Mouse (Mus musculus) myocyte (in vitro differentiated cells): ENCODE results near the gene Jchain. TPM values are rescaled to one million over a fixed set of nuclear protein-coding genes. Genes with fewer than 3 reads are reported as not detected.

Experiments used
- H3K27me3 ChIP-seq: one replicate; pipeline ENCODE4 v1.6.1; 2011; ENCODE audit not compliant: control insufficient read depth, insufficient read depth, insufficient read length
- H3K36me3 ChIP-seq: one replicate; pipeline ENCODE4 v1.6.1; 2011; ENCODE audit not compliant: control insufficient read depth, insufficient read depth
- H3K4me2 ChIP-seq: one replicate; pipeline ENCODE4 v1.6.1; 2011; ENCODE audit warnings: low read depth, control low read depth
- H3K4me3 ChIP-seq: one replicate; pipeline ENCODE4 v1.5.1; 2011; ENCODE audit warnings: mild to moderate bottlenecking, control low read depth, moderate library complexity
- H3K79me2 ChIP-seq: one replicate; pipeline ENCODE4 v1.6.1; 2011; ENCODE audit not compliant: control insufficient read depth, insufficient read depth
- H3ac ChIP-seq: one replicate; pipeline ENCODE4 v1.6.1; 2011; ENCODE audit not compliant: control insufficient read depth, insufficient read length
- CEBPB ChIP-seq: IDR thresholded peaks from 2 replicates; pipeline ENCODE4 v1.6.1; 2011; ENCODE audit warnings: mild to moderate bottlenecking, moderate library complexity; ENCODE audit not compliant: poor library complexity, insufficient read depth, severe bottlenecking
- E2F4 ChIP-seq: IDR thresholded peaks from one replicate; pipeline ENCODE4 v1.6.1; 2011; ENCODE audit warnings: mild to moderate bottlenecking, control low read depth, moderate library complexity; ENCODE audit not compliant: insufficient read depth
- MAX ChIP-seq: IDR thresholded peaks from one replicate; pipeline ENCODE4 v1.6.1; 2011; ENCODE audit warnings: low read depth, mild to moderate bottlenecking, control low read depth
- MYOD1 ChIP-seq, 3 experiments: IDR thresholded peaks; one replicate each; pipeline ENCODE4 v1.6.1; 2011; ENCODE audit warnings: control low read depth in 2 of 3, low read depth in 2 of 3, mild to moderate bottlenecking in 2 of 3, moderate library complexity in 1 of 3; ENCODE audit not compliant: insufficient read length in 2 of 3, control insufficient read depth in 1 of 3
- MYOG ChIP-seq, 3 experiments: IDR thresholded peaks; one replicate each; pipeline ENCODE4 v1.6.1; 2011; ENCODE audit warnings: control low read depth in 2 of 3, low read depth in 2 of 3, mild to moderate bottlenecking in 2 of 3; ENCODE audit not compliant: insufficient read length in 2 of 3, control insufficient read depth in 1 of 3, insufficient read depth in 1 of 3
- POLR2A ChIP-seq: IDR thresholded peaks from one replicate; pipeline ENCODE4 v1.6.1; 2011; ENCODE audit warnings: low read depth, mild to moderate bottlenecking, control low read depth, moderate library complexity; ENCODE audit not compliant: insufficient read length
- POLR2AphosphoS2 ChIP-seq: IDR thresholded peaks from one replicate; pipeline ENCODE4 v1.6.1; 2011; ENCODE audit warnings: low read depth, control low read depth; ENCODE audit not compliant: insufficient read length
- REST ChIP-seq: IDR thresholded peaks from one replicate; pipeline ENCODE4 v1.6.1; 2011; ENCODE audit warnings: mild to moderate bottlenecking, control low read depth, moderate library complexity; ENCODE audit not compliant: insufficient read depth, insufficient read length
- SRF ChIP-seq: IDR thresholded peaks from one replicate; pipeline ENCODE4 v1.6.1; 2011; ENCODE audit warnings: low read depth; ENCODE audit not compliant: control insufficient read depth, insufficient read length
- TCF12 ChIP-seq: IDR thresholded peaks from one replicate; pipeline ENCODE4 v1.6.1; 2011; ENCODE audit warnings: mild to moderate bottlenecking, control low read depth; ENCODE audit not compliant: poor library complexity, insufficient read depth, severe bottlenecking
- TCF3 ChIP-seq: IDR thresholded peaks from one replicate; pipeline ENCODE4 v1.6.1; 2011; ENCODE audit warnings: low read depth, control low read depth; ENCODE audit not compliant: insufficient read length
- USF1 ChIP-seq: IDR thresholded peaks from one replicate; pipeline ENCODE4 v1.6.1; 2011; ENCODE audit warnings: low read depth, mild to moderate bottlenecking, control low read depth, moderate library complexity
- polyA plus RNA-seq: library from polyadenylated mRNA; unstranded; fragments of >200 nt; fragmentation: generic; extraction: Trizol; gene quantifications from one replicate; pipeline ENCODE4 v1.2.1, GENCODE M21; 2012; ENCODE audit warnings: missing spikeins

The Jchain gene
- polyA plus RNA-seq, 1 experiment: 0.04 TPM

- Histone ChIP-seq H3ac (no peak overlapping the region), H3K36me3 (no peaks in the 10 kb centered on the region), H3K4me2 (peak overlapping the region; percentile 45), H3K4me3 (no peak overlapping the region), H3K79me2 (no peaks in the 10 kb centered on the region), H3K27me3 (no peaks in the 10 kb centered on the region)
- TF ChIP-seq REST: no peak
Observed at GRCm38 (mm10) chr5:88542651-88543282, 15.1 kb upstream of the Jchain start.

DNA sequence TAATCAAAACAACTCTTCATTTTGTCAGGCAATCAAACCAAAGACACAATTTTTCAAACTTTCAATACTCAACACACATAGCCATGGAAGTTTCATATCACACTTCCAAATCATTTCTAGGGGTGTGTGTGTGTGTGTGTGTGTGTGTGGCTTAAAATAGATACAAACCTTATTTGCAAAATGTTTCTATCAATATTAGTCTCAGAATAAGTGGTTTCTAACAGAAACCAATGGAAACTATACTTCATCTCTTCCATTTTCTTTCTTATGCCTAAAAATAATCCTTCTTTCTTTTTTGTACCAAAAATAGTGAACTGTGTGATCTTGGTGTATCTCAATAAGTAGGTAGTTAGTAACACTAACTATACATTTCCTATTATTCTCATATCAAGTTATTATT is 13.2 kb upstream of the Jchain start:
- H3ac ChIP-seq: no peak overlapping the region
- H3K4me2 ChIP-seq: no peak overlapping the region
- no peaks in the 10 kb centered on the region for H3K79me2 ChIP-seq
- H3K27me3 ChIP-seq: no peaks in the 10 kb centered on the region
- TF ChIP-seq REST: no peak
- TF ChIP-seq MAX: no peak
- no peak for TF ChIP-seq MYOD1 (IDR thresholded peaks at IDR 0.05; ENCODE audit: control insufficient read depth in 1 of 3, insufficient read length in 2 of 3, low read depth in 2 of 3)
- TF ChIP-seq SRF: no peak
- no peak overlapping the region for H3K4me3 ChIP-seq
- no peaks in the 10 kb centered on the region for H3K36me3 ChIP-seq

DNA sequence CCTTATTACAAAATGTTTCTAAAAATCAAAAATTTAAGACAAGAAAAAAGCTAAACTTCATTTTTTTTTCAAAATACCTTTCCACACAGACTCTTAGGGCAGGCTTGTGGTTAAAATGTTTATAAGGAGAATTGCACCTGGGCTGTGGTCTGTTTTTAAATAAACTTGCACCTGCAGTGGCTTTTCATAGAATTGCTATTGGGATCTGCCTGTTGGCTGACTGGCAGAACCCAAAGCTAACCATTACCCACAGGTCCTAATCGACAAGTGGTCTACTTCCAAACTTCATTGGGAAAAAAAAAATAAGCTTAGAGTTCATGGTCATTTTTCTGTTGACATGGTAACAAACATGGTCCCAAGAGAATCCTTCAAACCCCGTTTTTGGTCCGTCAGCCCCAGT is 7.0 kb upstream of the Jchain start:
- Histone ChIP-seq H3K4me3 (no peak overlapping the region), H3K36me3 (no peaks in the 10 kb centered on the region), H3K4me2 (no peak overlapping the region), H3K79me2 (no peaks in the 10 kb centered on the region), H3K27me3 (no peaks in the 10 kb centered on the region), H3ac (no peak overlapping the region)
- no peak for TF ChIP-seq MYOD1 (IDR thresholded peaks at IDR 0.05; ENCODE audit: control insufficient read depth in 1 of 3, insufficient read length in 2 of 3, low read depth in 2 of 3)
- TF ChIP-seq TCF3: no peak
- no peak for TF ChIP-seq MAX
- no peak for TF ChIP-seq E2F4
- TF ChIP-seq USF1: no peak
- TF ChIP-seq REST: no peak
- no peak for TF ChIP-seq POLR2A
- TF ChIP-seq SRF: no peak
- no peak for TF ChIP-seq TCF12
- no peak for TF ChIP-seq POLR2AphosphoS2
- TF ChIP-seq MYOG (IDR thresholded peaks at IDR 0.05; ENCODE audit: control insufficient read depth in 1 of 3, insufficient read depth in 1 of 3, insufficient read length in 2 of 3, low read depth in 2 of 3): no peak
- no peak for TF ChIP-seq CEBPB

GRCm38 (mm10) chr5:88530908-88531307 is 3.2 kb upstream of the Jchain start:
- Histone ChIP-seq H3K27me3 (no peaks in the 10 kb centered on the region), H3ac (no peak overlapping the region)

GRCm38 (mm10) chr5:88519232-88519631 is 8.5 kb downstream of the Jchain start:
- Histone ChIP-seq H3K79me2 (no peaks in the 10 kb centered on the region), H3ac (no peak overlapping the region), H3K27me3 (peaks cover 9% of the 10 kb centered on the region), H3K4me3 (no peak overlapping the region), H3K36me3 (no peaks in the 10 kb centered on the region), H3K4me2 (no peak overlapping the region)
- TF ChIP-seq TCF3 (no peak), REST (no peak), POLR2AphosphoS2 (no peak), SRF (no peak), TCF12 (no peak), E2F4 (no peak), MAX (no peak), MYOG (IDR thresholded peaks at IDR 0.05; ENCODE audit: control insufficient read depth in 1 of 3, insufficient read depth in 1 of 3, insufficient read length in 2 of 3, low read depth in 2 of 3) (no peak), CEBPB (no peak)

More at GRCm38 (mm10) chr5:88530908-88531307, 3.2 kb upstream of the Jchain start:
- no peak overlapping the region for H3K4me2 ChIP-seq
- H3K4me3 ChIP-seq: no peak overlapping the region
- H3K36me3 ChIP-seq: no peaks in the 10 kb centered on the region
- H3K79me2 ChIP-seq: no peaks in the 10 kb centered on the region
- no peak for TF ChIP-seq POLR2A
- TF ChIP-seq MYOG (IDR thresholded peaks at IDR 0.05; ENCODE audit: control insufficient read depth in 1 of 3, insufficient read depth in 1 of 3, insufficient read length in 2 of 3, low read depth in 2 of 3): no peak
- no peak for TF ChIP-seq REST
- no peak for TF ChIP-seq TCF3
- no peak for TF ChIP-seq E2F4
- no peak for TF ChIP-seq SRF
- no peak for TF ChIP-seq MAX
- no peak for TF ChIP-seq CEBPB
- no peak for TF ChIP-seq TCF12
- TF ChIP-seq POLR2AphosphoS2: no peak
